Mouse (Mus musculus): Measurements from ENCODE around the gene Ube2v1. TPM values are rescaled to one million over a fixed set of nuclear protein-coding genes. Genes with fewer than 3 reads are reported as not detected.

The Ube2v1 gene
- polyA plus RNA-seq, 1 experiment from 2014 or later, result 410 TPM

- H3K4me1 ChIP-seq, result peaks cover 12% of the 10 kb centered on the region
- no peak overlapping the region for H3K4me3 ChIP-seq
- no peaks in the 10 kb centered on the region for H3K9me3 ChIP-seq (replicated peaks)
- H3K36me3 ChIP-seq, result peaks cover 34% of the 10 kb centered on the region
- 80% methylated on average over 17 of the region's 17 CpGs for WGBS
- DNase-seq (ENCODE audit: low spot score), result no peak
- peaks cover 6% of the 10 kb centered on the region for H3K27me3 ChIP-seq (ENCODE audit: low read depth, poor library complexity, severe bottlenecking)
- H3K27ac ChIP-seq (replicated peaks), result no peak overlapping the region
These were observed 25.8 kb downstream of the Ube2v1 start for GRCm38 (mm10) chr2:167605817-167606744.

DNA sequence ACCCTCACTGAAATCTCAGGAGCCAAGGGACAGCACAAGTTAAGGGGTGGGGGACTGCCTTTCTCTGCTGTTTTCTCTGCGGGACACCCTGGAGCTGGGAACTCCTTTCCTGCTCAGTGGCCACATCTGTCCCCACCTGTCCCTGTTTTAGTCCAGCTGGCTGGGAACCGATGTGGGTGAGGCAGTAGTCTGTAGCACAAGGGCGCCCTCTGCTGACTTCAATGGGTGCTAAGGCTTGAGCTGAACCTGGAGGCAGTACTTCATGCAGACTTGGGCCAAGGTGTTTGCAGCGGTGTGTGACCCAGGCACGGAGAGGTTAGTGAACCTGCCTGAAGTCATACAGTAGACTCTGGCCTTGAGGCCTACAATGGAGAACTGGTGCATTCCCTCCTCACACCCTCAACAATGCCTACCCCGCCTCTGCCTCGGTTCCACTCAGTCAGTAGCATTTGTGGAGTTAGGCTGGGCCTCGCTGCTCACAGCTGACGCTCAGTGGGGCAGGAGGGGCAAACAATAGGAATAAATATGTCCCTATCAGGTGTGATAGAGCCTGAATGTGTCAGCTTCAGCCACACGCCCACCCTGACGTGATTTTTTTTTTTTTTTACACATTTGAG, 26.6 kb downstream of the Ube2v1 start:
- H3K4me3 ChIP-seq, result no peak overlapping the region
- peaks cover 10% of the 10 kb centered on the region for H3K4me1 ChIP-seq
- peaks cover 26% of the 10 kb centered on the region for H3K36me3 ChIP-seq
- H3K9me3 ChIP-seq (replicated peaks), result no peaks in the 10 kb centered on the region
- peaks cover 6% of the 10 kb centered on the region for H3K27me3 ChIP-seq (ENCODE audit: low read depth, poor library complexity, severe bottlenecking)
- H3K27ac ChIP-seq (replicated peaks), result no peak overlapping the region
- peak; percentile 87 for DNase-seq (ENCODE audit: low spot score)
- 27% methylated on average over 11 of the region's 11 CpGs for WGBS

DNA sequence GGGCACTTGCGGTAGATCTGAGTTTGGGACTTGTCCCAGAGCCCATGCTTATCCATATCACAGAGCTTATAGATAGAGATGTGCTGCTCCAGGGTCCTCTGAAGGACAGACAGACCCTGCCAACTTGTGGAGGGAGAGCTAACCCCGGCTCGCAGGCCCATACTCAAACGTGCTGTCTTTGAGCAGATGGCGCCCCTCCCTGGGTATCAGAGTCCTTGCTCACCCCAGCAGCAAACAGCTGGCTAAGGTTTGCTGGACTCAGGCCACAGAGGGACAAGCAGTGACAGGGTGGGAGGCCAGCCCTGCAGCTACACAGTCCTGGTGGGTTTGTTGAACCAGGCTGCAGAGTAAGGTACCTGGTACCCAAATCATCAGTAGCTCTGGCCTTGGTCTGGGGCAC, 28.9 kb downstream of the Ube2v1 start:
- Histone ChIP-seq H3K9me3 (replicated peaks) (no peaks in the 10 kb centered on the region), H3K4me1 (peaks cover 14% of the 10 kb centered on the region), H3K4me3 (no peak overlapping the region), H3K36me3 (peaks cover 13% of the 10 kb centered on the region), H3K27ac (replicated peaks) (no peak overlapping the region), H3K27me3 (ENCODE audit: low read depth, poor library complexity, severe bottlenecking) (peaks cover 18% of the 10 kb centered on the region)
- WGBS, result 40% methylated on average over 5 of the region's 5 CpGs
- DNase-seq (ENCODE audit: low spot score), result no peak

DNA sequence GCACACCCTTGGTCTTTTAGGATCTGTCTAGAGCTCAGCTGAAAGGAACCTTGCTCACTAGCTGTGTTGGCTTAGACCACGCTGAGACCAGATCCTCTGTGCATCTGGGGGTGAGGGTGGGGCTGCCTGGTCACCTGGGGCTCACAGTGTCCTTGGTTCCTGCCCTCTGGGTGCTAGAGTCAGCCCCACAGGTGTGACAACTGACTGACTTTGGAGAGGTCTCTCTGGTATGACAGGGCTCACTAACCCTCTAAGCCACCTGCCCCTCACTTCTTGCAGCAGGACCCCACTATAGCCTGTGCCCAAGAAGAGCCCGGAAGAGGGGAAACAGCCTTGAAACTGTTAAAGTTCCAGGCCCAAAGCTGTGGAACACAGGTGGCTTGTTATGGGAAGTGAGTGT, 29.5 kb downstream of the Ube2v1 start:
- H3K9me3 ChIP-seq (replicated peaks), result no peaks in the 10 kb centered on the region
- H3K36me3 ChIP-seq, result peaks cover 9% of the 10 kb centered on the region
- no peak for DNase-seq (ENCODE audit: low spot score)
- no peak overlapping the region for H3K4me3 ChIP-seq
- H3K27ac ChIP-seq (replicated peaks), result no peak overlapping the region
- peaks cover 20% of the 10 kb centered on the region for H3K4me1 ChIP-seq
- peaks cover 24% of the 10 kb centered on the region for H3K27me3 ChIP-seq (ENCODE audit: low read depth, poor library complexity, severe bottlenecking)
- WGBS, result 83% methylated on average over 2 of the region's 2 CpGs

DNA sequence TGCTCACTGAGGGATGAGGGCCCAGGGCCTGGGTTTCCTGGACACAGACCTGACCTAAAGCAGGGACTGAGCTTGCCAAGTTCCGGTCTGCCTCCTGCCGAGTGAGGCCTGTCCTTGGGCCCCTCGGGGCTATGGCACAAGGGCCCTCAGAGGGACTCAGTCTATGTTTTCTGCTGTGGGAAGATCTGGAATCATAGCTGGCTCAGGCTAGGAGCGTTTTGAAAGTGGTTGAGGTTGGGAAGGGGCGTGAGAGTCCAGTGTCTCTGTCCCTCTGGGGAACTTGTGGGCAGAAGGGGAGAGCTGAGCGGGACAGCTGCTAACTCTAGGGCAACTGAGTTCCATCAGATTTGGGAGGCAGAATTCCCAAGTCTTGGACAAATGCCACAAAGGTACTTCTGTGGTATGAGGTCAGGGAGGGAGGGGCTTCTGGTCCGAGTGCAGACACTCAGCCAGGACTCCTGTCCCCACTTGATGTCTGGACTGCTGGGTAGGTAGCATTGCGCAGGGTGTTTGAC, 31.4 kb downstream of the Ube2v1 start:
- Histone ChIP-seq H3K27me3 (ENCODE audit: low read depth, poor library complexity, severe bottlenecking) (peaks cover 42% of the 10 kb centered on the region), H3K4me3 (no peak overlapping the region), H3K9me3 (replicated peaks) (no peaks in the 10 kb centered on the region), H3K36me3 (no peaks in the 10 kb centered on the region), H3K4me1 (peaks cover 38% of the 10 kb centered on the region), H3K27ac (replicated peaks) (no peak overlapping the region)
- DNase-seq (ENCODE audit: low spot score), result no peak
- WGBS, result 85% methylated on average over 8 of the region's 8 CpGs

DNA sequence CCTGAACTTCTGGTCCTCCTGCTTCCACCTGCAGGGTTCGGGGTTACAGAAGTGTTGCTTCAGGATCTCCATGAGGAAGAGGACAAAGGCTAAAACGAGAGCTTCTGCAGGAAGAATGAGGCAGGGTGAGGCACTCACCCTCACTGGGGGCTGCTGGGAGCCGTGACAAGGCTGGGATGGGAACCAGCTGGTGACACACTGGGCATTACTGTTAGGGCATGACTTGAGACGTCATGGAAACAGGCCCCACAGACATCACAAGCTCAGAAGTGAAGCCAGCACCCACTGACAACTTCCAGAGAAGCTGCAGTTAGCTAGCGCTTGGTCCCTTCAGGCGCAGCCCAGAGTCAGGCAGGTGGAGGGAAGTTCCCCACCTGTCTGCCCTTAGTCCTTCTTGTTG, 32.0 kb downstream of the Ube2v1 start:
- peaks cover 45% of the 10 kb centered on the region for H3K27me3 ChIP-seq (ENCODE audit: low read depth, poor library complexity, severe bottlenecking)
- H3K9me3 ChIP-seq (replicated peaks), result no peaks in the 10 kb centered on the region
- WGBS, result 72% methylated on average over 6 of the region's 6 CpGs
- H3K27ac ChIP-seq (replicated peaks), result no peak overlapping the region
- H3K4me3 ChIP-seq, result no peak overlapping the region
- DNase-seq (ENCODE audit: low spot score), result no peak
- H3K4me1 ChIP-seq, result peaks cover 40% of the 10 kb centered on the region
- no peaks in the 10 kb centered on the region for H3K36me3 ChIP-seq

- H3K27ac ChIP-seq (replicated peaks), result no peak overlapping the region
- no peaks in the 10 kb centered on the region for H3K9me3 ChIP-seq (replicated peaks)
- peaks cover 48% of the 10 kb centered on the region for H3K27me3 ChIP-seq (ENCODE audit: low read depth, poor library complexity, severe bottlenecking)
- DNase-seq (ENCODE audit: low spot score), result no peak
- no peaks in the 10 kb centered on the region for H3K36me3 ChIP-seq
- 72% methylated on average over 5 of the region's 5 CpGs for WGBS
- H3K4me3 ChIP-seq, result no peak overlapping the region
- peaks cover 43% of the 10 kb centered on the region for H3K4me1 ChIP-seq
These were observed 32.7 kb downstream of the Ube2v1 start for GRCm38 (mm10) chr2:167599195-167599594.

- H3K9me3 ChIP-seq (replicated peaks), result no peaks in the 10 kb centered on the region
- WGBS, result 31% methylated on average over 40 of the region's 40 CpGs
- H3K4me3 ChIP-seq, result peak overlapping the region; percentile 43
- DNase-seq (ENCODE audit: low spot score), result peak; percentile 60
- no peaks in the 10 kb centered on the region for H3K36me3 ChIP-seq
- peak overlapping the region; percentile 77 for H3K27ac ChIP-seq (replicated peaks)
- peaks cover 45% of the 10 kb centered on the region for H3K27me3 ChIP-seq (ENCODE audit: low read depth, poor library complexity, severe bottlenecking)
- H3K4me1 ChIP-seq, result peaks cover 47% of the 10 kb centered on the region
These were observed 34.3 kb downstream of the Ube2v1 start for GRCm38 (mm10) chr2:167597492-167598186.

GRCm38 (mm10) chr2:167596726-167597491, 35.0 kb downstream of the Ube2v1 start:
- no peaks in the 10 kb centered on the region for H3K36me3 ChIP-seq
- no peaks in the 10 kb centered on the region for H3K9me3 ChIP-seq (replicated peaks)
- peak; percentile 27 for DNase-seq (ENCODE audit: low spot score)
- peaks cover 47% of the 10 kb centered on the region for H3K4me1 ChIP-seq
- 47% methylated on average over 27 of the region's 27 CpGs for WGBS
- peak overlapping the region; percentile 43 for H3K4me3 ChIP-seq
- H3K27ac ChIP-seq (replicated peaks), result peak overlapping the region; percentile 77
- peaks cover 45% of the 10 kb centered on the region for H3K27me3 ChIP-seq (ENCODE audit: low read depth, poor library complexity, severe bottlenecking)

DNA sequence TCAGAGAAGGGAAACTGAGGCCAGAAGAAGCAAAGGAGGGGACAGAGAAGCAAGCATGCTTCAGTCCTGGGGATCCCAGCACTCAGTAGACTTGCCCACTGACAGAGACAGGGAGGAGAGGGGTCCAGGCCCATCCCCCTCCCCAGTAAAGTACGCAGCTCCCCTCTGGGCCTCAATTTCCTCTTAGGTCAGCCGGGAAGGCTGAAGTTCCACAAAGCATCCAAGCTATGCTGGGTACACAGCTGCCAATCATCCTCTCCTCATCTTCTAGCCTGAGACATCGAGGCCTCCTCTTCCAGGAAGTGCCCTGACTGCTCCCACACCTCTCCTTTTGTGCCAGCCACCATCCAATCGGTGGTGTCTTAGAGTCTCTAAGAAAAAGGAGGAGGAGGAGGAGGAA, 35.6 kb downstream of the Ube2v1 start:
- peak overlapping the region; percentile 61 for H3K27ac ChIP-seq (replicated peaks)
- no peaks in the 10 kb centered on the region for H3K36me3 ChIP-seq
- peaks cover 47% of the 10 kb centered on the region for H3K4me1 ChIP-seq
- H3K9me3 ChIP-seq (replicated peaks), result no peaks in the 10 kb centered on the region
- 41% methylated on average over 4 of the region's 4 CpGs for WGBS
- no peak overlapping the region for H3K4me3 ChIP-seq
- no peak for DNase-seq (ENCODE audit: low spot score)
- H3K27me3 ChIP-seq (ENCODE audit: low read depth, poor library complexity, severe bottlenecking), result peaks cover 45% of the 10 kb centered on the region

- WGBS, result 38% methylated on average over 14 of the region's 14 CpGs
- DNase-seq (ENCODE audit: low spot score), result peak; percentile 55
- Histone ChIP-seq H3K27me3 (ENCODE audit: low read depth, poor library complexity, severe bottlenecking) (peaks cover 45% of the 10 kb centered on the region), H3K4me3 (no peak overlapping the region), H3K4me1 (peaks cover 47% of the 10 kb centered on the region), H3K27ac (replicated peaks) (peak overlapping the region; percentile 61), H3K36me3 (no peaks in the 10 kb centered on the region), H3K9me3 (replicated peaks) (no peaks in the 10 kb centered on the region)
These were observed 36.1 kb downstream of the Ube2v1 start for GRCm38 (mm10) chr2:167595761-167596171.

GRCm38 (mm10) chr2:167594444-167594934, 37.4 kb downstream of the Ube2v1 start:
- Histone ChIP-seq H3K9me3 (replicated peaks) (no peaks in the 10 kb centered on the region), H3K4me1 (peaks cover 42% of the 10 kb centered on the region), H3K36me3 (no peaks in the 10 kb centered on the region), H3K4me3 (no peak overlapping the region), H3K27me3 (ENCODE audit: low read depth, poor library complexity, severe bottlenecking) (peaks cover 45% of the 10 kb centered on the region), H3K27ac (replicated peaks) (peak overlapping the region; percentile 67; the same call in 1 of the 2 replicates)
- WGBS, result 45% methylated on average over 10 of the region's 10 CpGs
- peak; percentile 34 for DNase-seq (ENCODE audit: low spot score)

All from midbrain, embryonic 10.5 days (tissue).